Mouse (Mus musculus): ENCODE measurements at regions not wholly inside any gene's neighbourhood (a gene's known extent, or its start where the extent isn't known, plus 50 kb on each side); places are given as distances from the start of the nearest gene placed in this dataset.

DNA sequence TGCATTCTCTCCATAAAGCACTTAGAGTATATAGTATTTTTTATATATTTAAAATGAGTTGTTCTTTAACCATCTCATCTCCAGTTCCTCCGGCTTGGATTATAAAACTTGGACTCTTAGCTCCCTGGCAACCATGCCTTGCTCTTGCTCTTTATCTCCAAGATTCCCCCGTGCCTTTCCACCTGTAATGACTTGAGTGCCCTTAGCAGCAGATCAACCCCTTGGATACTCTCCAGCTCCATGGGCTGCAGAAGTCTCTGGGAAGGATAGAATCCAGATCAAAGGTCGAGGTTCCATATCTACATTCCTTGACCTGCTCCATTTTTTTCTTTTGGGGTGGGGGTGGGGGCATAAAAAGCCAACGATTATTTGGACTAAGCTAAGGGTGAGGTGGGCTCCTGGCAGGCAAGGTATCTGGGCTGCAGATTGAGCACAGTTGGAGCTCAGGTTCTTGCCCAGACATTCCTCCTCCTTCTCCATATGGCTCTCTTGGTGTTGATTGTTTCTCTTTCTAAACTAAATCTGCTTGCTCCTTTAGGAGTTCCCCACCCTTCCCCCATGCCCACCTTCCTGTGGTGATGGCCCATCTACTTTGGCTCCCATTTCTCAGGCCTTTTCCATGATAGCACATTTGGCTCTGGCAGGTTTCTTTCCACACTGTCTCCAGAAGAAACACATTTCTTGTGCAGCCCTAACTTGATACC is 460.9 kb downstream of the Epha4 start:
- H3K27ac ChIP-seq (ENCODE audit: insufficient read depth, low read depth, low read length) = no peak overlapping the region
- TF ChIP-seq CTCF (IDR thresholded peaks at IDR 0.05; ENCODE audit: extremely low read depth, insufficient read length, insufficient replicate concordance, low read depth, low read length) (no peak), POLR2A (IDR thresholded peaks at IDR 0.05; ENCODE audit: low read depth, low read length) (no peak)
- H3K27me3 ChIP-seq (ENCODE audit: control insufficient read depth, insufficient read depth, low read length) = no peaks in the 10 kb centered on the region
- WGBS = 21% methylated on average over 4 of the region's 4 CpGs
- H3K4me1 ChIP-seq (ENCODE audit: control insufficient read depth, insufficient read depth, insufficient read length, low read length) = 0 out of 2 replicates have a peak, but pooled peaks cover 4% of the 10 kb centered on the region
- H3K36me3 ChIP-seq (ENCODE audit: control insufficient read depth, insufficient read depth, low read length) = no peaks in the 10 kb centered on the region
- no peak overlapping the region for H3K4me3 ChIP-seq (ENCODE audit: low read depth, low read length)

DNA sequence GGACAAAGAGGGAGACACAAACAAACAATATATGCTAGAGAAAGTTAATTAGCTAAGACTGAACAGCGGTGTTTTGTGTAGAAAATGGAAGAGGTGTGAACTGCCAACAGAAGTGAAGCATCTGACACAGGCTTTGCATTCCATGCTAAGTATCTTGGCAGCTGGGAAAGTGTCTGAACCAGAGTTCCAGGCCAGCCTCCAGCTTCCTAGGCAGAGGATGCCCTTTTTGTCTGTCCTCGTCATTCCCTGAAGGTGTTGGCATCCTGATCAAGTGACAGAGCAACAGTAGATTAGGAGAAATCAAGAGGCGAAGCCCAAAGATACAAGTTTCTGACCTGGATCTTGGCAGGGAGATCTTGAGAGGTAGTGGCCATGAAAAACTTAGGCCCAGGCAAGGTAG is 452.4 kb downstream of the Epha4 start:
- TF ChIP-seq CTCF (IDR thresholded peaks at IDR 0.05; ENCODE audit: extremely low read depth, insufficient read length, insufficient replicate concordance, low read depth, low read length) = no peak
- TF ChIP-seq POLR2A (IDR thresholded peaks at IDR 0.05; ENCODE audit: low read depth, low read length) = no peak

DNA sequence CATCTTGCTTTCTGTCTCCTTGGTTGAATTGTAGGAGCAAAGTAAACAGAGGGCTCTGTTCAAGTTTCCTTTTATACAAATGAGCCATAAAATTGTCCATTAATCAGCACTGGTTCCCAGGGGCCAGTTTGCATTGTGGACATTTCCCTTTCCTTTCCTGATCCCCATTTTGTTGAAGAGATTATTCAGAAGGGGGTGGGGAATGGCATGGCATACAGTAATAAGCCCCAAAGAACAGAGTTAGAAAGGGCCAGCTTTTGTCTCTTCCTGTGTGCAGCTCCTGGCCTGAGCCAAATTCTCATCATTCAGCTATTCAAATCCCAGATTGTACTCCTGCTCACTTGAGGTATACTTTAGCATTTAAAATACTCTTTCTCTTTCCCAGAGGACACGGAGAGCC is 441.8 kb downstream of the Epha4 start:
- H3K27ac ChIP-seq (ENCODE audit: insufficient read depth, low read depth, low read length) = no peak overlapping the region
- no peak for TF ChIP-seq CTCF (IDR thresholded peaks at IDR 0.05; ENCODE audit: extremely low read depth, insufficient read length, insufficient replicate concordance, low read depth, low read length)
- no peak for TF ChIP-seq POLR2A (IDR thresholded peaks at IDR 0.05; ENCODE audit: low read depth, low read length)
- 69% methylated on average over 1 of the region's 1 CpGs for WGBS

More for the DNA sequence above, 452.4 kb downstream of the Epha4 start:
- no peaks in the 10 kb centered on the region for H3K36me3 ChIP-seq (ENCODE audit: control insufficient read depth, insufficient read depth, low read length)
- H3K4me3 ChIP-seq (ENCODE audit: low read depth, low read length) = no peak overlapping the region
- H3K27ac ChIP-seq (ENCODE audit: insufficient read depth, low read depth, low read length) = no peak overlapping the region
- WGBS = 94% methylated on average over 3 of the region's 3 CpGs
- no peaks in the 10 kb centered on the region for H3K4me1 ChIP-seq (ENCODE audit: control insufficient read depth, insufficient read depth, insufficient read length, low read length)
- H3K27me3 ChIP-seq (ENCODE audit: control insufficient read depth, insufficient read depth, low read length) = no peaks in the 10 kb centered on the region

DNA sequence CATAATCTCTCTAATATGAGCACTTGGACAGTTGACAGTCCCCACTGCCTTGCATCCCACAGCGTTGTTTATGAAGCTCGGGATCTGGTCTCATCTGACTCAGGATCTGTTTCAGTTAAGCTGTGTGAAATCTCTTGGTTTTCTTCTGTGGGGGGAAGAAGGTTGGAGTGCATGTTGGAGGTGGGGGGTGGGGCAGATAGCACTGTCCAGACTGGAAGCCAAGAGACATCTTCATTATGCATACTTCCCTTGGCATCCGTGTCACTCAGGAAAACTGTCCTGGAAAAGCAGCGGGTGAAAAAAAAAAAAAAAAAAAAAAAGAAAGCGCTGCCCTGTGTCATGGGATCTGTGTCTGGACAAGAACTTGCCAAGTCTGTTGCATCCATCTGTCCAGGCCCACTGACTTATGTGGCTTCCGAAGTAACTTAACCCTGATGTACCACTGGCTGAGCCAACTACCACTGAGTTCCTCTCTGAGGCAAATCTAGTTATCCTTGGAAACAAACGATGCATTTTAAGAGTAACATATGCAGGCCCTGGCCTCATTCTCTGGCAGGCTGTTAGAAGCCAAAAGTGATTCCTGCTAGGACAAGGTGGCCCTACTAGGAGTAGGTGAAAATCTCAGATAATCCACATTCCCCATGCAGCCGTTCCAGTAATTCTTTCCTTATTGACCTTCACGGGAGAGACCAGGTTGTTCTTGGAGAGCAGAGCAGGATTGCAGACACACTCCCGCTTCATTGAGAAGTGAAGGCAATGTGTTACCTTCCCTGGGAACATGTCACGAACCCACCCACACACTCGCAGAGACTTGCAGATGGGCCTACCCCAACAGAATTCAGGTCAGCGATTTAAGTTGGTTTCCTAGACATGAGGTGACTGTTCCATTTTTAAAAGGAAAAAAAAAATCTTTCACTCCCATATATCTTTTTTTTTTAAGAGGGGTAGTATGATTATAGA is 439.7 kb downstream of the Epha4 start:
- no peaks in the 10 kb centered on the region for H3K27me3 ChIP-seq (ENCODE audit: control insufficient read depth, insufficient read depth, low read length)
- 83% methylated on average over 13 of the region's 13 CpGs for WGBS

More for the DNA sequence above, 441.8 kb downstream of the Epha4 start:
- Histone ChIP-seq H3K4me1 (ENCODE audit: control insufficient read depth, insufficient read depth, insufficient read length, low read length) (no peaks in the 10 kb centered on the region), H3K36me3 (ENCODE audit: control insufficient read depth, insufficient read depth, low read length) (no peaks in the 10 kb centered on the region), H3K4me3 (ENCODE audit: low read depth, low read length) (no peak overlapping the region), H3K27me3 (ENCODE audit: control insufficient read depth, insufficient read depth, low read length) (no peaks in the 10 kb centered on the region)

DNA sequence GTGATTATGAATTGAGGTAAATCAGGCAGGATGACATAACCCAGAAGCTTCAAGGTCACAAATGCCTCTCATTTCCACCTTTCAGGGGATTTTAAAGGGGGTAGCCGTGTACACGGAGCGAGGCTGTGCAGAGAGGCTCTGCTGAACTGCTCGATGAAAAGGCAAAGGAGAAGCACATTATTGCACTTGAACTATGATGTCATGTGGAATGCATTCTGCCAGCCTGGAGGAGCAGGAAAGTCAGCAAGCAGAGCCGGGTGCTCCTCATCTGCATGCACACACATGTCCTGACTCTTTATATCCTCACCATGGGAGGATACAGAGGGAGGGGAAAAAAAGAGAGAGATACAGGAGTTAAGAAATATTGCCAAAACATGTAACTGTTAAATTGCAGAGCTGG is 434.1 kb downstream of the Epha4 start:
- 59% methylated on average over 5 of the region's 5 CpGs for WGBS
- Histone ChIP-seq H3K27ac (ENCODE audit: insufficient read depth, low read depth, low read length) (no peak overlapping the region), H3K36me3 (ENCODE audit: control insufficient read depth, insufficient read depth, low read length) (no peaks in the 10 kb centered on the region), H3K27me3 (ENCODE audit: control insufficient read depth, insufficient read depth, low read length) (no peaks in the 10 kb centered on the region), H3K4me1 (ENCODE audit: control insufficient read depth, insufficient read depth, insufficient read length, low read length) (no peaks in the 10 kb centered on the region), H3K4me3 (ENCODE audit: low read depth, low read length) (no peak overlapping the region)
- no peak for TF ChIP-seq CTCF (IDR thresholded peaks at IDR 0.05; ENCODE audit: extremely low read depth, insufficient read length, insufficient replicate concordance, low read depth, low read length)
- no peak for TF ChIP-seq POLR2A (IDR thresholded peaks at IDR 0.05; ENCODE audit: low read depth, low read length)

More for the DNA sequence above, 439.7 kb downstream of the Epha4 start:
- no peak for TF ChIP-seq CTCF (IDR thresholded peaks at IDR 0.05; ENCODE audit: extremely low read depth, insufficient read length, insufficient replicate concordance, low read depth, low read length)
- no peak for TF ChIP-seq POLR2A (IDR thresholded peaks at IDR 0.05; ENCODE audit: low read depth, low read length)
- Histone ChIP-seq H3K27ac (ENCODE audit: insufficient read depth, low read depth, low read length) (no peak overlapping the region), H3K4me1 (ENCODE audit: control insufficient read depth, insufficient read depth, insufficient read length, low read length) (no peaks in the 10 kb centered on the region), H3K4me3 (ENCODE audit: low read depth, low read length) (no peak overlapping the region), H3K36me3 (ENCODE audit: control insufficient read depth, insufficient read depth, low read length) (no peaks in the 10 kb centered on the region)

DNA sequence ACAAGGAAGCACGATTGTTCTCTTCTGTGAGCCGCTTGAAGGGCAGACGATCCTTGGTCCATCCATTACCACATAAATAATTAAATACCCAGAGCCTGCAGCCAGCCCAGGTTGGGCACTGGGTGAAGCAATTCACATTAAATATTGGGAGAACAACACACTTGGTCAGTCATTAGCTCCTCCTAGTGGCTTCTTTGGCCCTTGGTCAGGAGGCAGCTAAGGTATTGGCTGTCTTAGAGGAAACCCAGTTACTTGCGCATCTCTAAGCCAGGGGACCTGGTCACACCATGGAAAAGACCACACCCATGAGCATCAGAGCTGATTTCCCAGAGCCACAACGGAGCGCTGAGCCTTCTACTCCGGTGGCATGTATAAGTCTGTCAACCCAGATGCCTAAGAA is 433.2 kb downstream of the Epha4 start:
- 65% methylated on average over 7 of the region's 7 CpGs for WGBS
- TF ChIP-seq POLR2A (IDR thresholded peaks at IDR 0.05; ENCODE audit: low read depth, low read length) (no peak), CTCF (IDR thresholded peaks at IDR 0.05; ENCODE audit: extremely low read depth, insufficient read length, insufficient replicate concordance, low read depth, low read length) (peak; percentile 40; the same call in 1 of the 2 replicates)

DNA sequence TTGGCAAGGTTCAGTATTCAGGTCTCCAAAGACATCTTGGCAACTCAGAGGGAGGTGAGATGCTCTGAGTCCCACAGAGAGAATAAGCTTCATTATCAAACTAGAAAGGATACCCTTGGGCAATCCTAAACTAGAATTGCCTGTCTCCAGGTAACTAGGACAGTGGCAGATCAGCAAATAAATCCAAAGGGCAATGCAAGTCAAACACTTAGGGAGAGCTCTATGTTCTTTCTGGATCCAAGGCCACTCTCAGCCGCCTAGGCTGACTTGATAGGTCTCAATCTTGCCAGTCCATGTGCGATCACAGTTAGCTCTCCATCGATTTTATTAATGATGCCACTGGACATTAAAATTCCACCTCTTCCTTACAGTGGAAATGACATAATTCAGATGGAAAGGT is 432.5 kb downstream of the Epha4 start:
- TF ChIP-seq CTCF (IDR thresholded peaks at IDR 0.05; ENCODE audit: extremely low read depth, insufficient read length, insufficient replicate concordance, low read depth, low read length) (no peak), POLR2A (IDR thresholded peaks at IDR 0.05; ENCODE audit: low read depth, low read length) (no peak)
- Histone ChIP-seq H3K4me1 (ENCODE audit: control insufficient read depth, insufficient read depth, insufficient read length, low read length) (no peaks in the 10 kb centered on the region), H3K27ac (ENCODE audit: insufficient read depth, low read depth, low read length) (no peak overlapping the region), H3K27me3 (ENCODE audit: control insufficient read depth, insufficient read depth, low read length) (no peaks in the 10 kb centered on the region), H3K4me3 (ENCODE audit: low read depth, low read length) (no peak overlapping the region), H3K36me3 (ENCODE audit: control insufficient read depth, insufficient read depth, low read length) (no peaks in the 10 kb centered on the region)
- 39% methylated on average over 3 of the region's 3 CpGs for WGBS

More for the DNA sequence above, 433.2 kb downstream of the Epha4 start:
- H3K4me1 ChIP-seq (ENCODE audit: control insufficient read depth, insufficient read depth, insufficient read length, low read length) = no peaks in the 10 kb centered on the region
- H3K4me3 ChIP-seq (ENCODE audit: low read depth, low read length) = no peak overlapping the region
- no peaks in the 10 kb centered on the region for H3K27me3 ChIP-seq (ENCODE audit: control insufficient read depth, insufficient read depth, low read length)
- H3K36me3 ChIP-seq (ENCODE audit: control insufficient read depth, insufficient read depth, low read length) = no peaks in the 10 kb centered on the region
- H3K27ac ChIP-seq (ENCODE audit: insufficient read depth, low read depth, low read length) = no peak overlapping the region
